Mouse (Mus musculus) NIH3T3 (cell line): Measurements from ENCODE around the gene Fblim1.
A peak's percentile ranks its signal among the peaks of the same experiment; 100 is the strongest.

Experiments used
- DNase-seq: peaks from one replicate; pipeline ENCODE4 v3.0.0-alpha.2; 2012; ENCODE audit warnings: low read depth

The Fblim1 gene

DNA sequence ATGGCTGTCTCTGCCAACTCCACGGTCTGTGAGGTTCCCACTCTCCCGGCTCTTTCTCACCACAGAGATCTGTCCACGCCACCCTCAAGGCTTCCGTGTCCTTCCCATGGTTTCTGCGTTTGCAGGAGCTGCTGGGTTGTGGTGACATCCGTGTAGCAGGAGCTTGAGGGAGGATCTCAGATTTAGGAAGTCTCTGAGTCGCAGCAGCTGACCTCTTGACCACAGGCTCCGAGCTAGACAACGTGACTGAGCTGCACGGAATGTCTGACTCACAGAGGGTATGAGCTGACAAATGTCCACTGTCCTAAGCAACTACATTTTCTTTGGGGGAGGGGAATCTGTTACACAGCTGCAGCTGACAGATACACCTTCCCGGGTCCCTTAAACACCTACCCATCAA, at the start of gene Fblim1:
Gene Fblim1 (minus strand): TSS at position 236 of the 400 bp plus-strand sequence.
- DNase-seq = peak; percentile 52

DNA sequence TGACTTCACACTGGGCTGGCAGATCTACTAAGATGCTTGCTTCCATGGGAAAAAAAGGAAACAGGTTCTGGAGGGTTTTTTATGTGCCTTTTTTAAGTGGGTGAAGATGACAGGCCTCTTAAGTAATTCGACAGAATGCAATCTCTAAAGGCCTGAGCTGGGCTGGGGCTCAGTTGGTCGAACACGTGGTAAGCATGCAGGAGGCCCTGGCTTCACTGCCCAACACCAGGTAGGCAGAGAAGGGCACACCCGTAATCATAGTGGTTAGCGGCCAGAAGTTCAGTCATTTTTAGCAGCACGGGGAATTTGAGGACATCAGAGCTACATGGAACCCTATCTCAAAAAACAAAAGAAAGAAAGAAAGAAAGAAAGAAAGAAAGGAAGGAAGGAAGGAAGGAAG, 48.6 kb upstream of the Fblim1 start:
- no peak for DNase-seq

DNA sequence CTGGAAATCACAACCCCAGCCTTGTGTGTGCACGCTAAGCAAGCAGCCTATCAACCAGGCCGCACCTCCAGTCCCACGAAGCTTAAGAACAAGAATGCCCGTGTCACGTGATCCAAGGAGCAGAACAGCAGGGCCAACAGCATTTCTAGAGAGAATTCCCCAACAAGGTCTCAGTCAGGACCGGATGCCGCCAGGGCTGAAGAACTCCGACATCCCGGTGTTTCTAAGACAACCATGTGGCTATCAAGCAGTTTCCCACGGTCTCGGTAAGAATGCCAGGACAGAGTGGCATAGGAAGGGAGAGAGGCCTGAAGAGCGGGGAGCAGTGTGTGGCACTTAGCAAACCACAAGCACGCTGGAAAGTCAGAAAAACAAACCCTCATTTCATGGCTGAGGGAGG, 47.9 kb upstream of the Fblim1 start:
- no peak for DNase-seq

DNA sequence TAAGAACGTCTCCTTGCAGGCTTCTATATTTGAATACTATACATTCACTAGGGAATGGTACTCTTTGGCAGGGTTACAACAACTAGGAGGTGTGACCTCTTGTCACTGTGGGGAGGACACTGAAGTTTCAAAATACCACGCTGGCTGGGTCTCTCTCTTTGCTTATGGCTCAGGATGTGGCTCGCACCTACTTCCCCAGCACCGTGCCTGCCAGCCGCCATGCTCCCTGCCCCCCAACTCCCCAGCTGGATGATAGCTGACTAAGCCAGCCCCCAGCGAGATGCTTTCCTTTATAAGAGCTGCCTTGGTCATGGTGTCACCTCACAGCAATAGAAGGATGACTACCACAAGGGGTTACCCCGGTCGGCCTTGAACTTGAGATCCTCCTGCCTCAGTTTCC, 47.1 kb upstream of the Fblim1 start:
- DNase-seq = no peak

DNA sequence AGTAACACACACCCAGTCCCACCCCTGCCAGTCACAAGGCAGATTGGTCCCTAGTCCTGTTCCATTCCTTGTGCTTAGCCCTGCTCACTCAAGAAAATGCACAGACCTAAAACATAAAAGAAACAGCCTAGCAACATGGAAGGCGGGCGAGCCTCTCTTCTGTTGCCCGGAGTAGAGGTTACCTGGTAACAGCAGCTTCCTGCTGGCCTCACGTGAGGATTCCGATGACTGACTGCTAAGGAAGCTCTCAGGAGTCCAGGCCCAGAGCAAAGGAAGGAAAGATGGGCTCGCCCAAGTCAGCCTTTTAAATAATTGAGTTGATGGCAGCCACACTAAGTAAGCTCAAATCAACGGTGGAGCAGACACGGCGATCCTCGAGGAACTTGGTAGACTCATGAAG, 46.0 kb upstream of the Fblim1 start:
- no peak for DNase-seq

DNA sequence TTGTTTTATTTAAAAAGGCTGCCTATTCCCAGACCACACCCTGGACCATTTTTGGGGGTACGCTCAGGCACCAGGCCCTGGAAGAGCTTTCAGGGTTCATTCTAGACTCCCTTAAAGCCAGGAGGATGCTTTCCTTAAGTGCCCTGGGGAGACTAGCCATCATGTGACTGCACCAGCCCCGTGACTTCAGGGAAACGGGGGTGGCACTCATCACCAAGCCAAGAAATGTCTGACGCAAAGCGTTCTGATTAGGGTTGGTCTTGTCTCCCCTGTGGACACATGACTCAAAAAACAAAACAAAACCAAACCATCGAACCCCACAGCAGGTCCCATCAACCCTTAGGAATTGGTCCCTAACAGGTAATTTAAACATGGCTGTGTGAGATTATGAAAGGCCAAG, 45.4 kb upstream of the Fblim1 start:
- no peak for DNase-seq

DNA sequence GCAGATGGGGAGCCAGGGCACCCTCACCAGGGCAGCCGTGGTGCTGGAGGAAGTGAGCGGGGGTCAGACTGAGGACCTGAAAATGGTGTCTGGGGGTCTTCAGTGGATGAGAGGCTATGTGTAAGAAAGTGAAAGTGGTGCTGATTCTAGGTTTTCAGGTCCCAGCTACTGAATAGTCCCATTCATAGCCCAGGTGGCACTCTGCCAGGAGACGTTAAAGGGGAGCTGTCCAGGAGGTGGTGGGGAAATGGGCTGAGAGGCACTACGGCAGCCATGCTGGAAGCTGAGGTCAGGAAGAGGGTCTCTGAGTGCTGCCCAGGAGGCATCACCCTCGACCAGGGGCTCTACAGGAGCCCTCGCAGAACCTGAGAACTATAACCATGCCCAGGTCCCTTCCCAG, 43.3 kb upstream of the Fblim1 start:
- DNase-seq = peak; percentile 49

DNA sequence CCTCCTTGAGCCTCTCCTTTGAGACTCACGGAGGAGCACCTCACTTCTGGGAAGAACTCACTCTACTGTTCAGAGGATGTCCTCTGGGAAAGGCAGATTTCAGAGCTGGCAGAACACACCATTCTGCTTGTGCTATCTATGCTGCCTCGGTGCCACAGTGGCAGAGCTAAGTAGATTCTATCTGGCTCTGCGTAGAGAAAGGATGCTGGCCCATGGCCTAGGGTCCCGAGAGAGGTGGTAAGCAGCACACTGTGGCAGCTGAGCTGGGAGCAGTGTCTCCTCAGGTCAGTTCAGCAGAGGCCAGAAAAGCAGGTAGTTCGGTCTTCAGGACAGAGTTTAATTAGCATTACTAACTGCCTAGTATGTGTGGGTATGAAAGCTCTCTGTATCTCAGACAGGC, 42.4 kb upstream of the Fblim1 start:
- DNase-seq = no peak

DNA sequence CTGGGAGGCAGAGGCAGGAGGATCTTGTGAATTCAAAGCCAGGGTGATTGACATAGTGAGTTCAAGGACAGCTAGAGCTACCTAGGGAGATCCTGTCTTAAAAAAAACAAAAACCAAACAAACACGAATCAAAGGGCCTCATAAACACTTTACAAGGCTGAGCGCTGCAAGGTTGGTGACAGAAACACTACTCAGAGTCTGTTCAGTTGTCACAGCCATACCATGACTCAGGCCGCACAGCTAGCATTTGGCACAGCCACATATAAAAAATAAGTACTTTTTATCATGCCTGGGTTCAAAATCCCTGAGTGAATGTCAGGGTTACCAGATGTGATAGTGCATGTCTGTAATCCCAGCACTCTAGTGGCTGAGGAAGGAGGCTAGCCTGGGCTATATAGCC, 41.3 kb upstream of the Fblim1 start:
- DNase-seq = no peak

DNA sequence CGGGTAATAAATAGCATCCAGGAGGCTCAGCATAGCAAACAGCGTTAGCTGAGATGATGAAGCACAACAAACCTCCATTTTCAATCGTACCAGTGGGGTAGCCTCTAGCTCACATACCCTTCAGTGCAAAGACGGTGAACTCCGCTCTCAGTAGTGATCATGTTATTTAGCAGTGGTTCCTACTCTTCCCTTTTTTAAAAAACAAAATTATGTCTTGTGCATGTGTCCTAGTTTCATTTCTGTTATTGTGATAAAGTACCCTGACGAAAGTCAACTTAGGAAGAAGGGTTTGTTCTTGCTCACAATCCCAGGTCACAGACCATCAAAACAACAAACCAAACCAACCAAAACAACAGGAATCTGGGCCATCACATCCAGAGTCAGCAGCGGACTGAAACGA, 40.1 kb upstream of the Fblim1 start:
- no peak for DNase-seq

DNA sequence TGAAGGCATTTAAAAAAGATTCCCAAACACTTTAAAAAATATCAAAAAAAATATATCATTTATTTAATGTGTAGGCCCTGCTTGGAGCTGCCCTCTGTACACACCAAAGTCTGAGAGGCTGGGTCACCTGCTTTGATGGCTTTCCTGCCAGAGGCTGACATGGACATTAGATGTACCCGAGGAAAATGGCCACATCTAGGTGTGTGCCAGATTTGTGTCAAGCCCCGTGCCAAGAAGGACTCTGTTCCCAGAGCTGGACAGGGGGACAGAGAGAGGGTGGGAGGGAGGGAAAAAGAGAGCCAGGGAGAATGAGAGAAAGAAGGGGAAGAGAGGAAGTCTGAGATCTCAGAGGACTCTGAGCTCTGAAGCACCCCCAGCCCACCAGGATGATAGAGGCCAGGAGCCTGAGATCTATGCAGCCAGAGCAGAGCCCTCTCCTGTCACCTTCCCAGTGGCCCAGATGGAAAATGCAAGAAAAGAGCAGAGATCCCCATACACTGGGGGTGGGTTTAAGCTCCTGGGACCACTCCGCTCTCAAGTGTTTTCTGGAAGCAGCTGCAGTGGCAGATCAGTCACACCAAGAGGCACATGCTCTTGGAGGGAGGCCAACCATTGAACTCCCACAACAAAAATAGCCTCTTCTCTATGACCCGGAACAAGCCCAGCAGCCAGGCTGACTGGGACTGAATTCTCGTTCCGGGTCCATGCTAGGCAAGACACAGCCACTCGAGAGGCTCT, 37.4 kb upstream of the Fblim1 start:
- DNase-seq = peak; percentile 59

DNA sequence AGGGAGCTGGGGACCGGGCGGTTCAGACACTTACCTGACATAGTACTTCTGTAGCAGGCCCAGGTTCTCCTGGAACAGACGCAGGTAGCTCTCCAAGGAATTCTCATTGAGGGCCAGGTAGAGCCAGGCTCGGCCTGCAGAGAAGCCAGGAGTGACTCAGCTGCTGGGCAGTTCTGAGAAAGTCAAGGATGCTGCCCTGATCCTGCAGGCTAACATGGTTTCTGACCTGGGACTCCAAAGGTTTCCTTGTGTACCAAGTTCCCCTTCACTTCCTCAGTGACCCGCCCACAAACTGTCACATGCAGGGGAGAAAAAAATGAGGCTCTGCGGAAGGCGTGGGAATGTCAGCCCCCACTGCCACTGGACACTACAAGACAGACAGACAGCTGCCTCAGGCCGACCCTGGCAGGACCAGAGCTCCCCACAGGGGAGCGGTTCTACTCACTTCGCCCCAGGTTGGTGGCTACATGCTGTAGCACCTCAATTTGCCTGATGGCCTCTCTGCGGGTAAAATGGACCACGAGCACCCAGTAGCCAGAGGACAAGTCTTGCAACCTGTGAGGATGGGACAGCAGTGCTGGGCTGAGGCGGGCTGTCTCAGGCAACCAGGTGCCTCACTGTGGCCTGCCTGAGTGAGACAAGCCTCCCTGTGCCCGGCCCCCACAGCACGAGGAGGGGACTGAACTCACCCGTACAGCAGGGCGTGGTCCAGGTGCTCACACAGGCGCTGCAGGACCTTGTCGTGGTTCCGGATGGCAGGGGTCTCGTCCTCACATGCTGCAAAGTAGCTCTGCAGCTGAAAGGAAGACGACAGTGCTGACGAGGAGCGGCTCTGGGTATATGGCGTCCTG, 36.3 kb upstream of the Fblim1 start:
- no peak for DNase-seq

DNA sequence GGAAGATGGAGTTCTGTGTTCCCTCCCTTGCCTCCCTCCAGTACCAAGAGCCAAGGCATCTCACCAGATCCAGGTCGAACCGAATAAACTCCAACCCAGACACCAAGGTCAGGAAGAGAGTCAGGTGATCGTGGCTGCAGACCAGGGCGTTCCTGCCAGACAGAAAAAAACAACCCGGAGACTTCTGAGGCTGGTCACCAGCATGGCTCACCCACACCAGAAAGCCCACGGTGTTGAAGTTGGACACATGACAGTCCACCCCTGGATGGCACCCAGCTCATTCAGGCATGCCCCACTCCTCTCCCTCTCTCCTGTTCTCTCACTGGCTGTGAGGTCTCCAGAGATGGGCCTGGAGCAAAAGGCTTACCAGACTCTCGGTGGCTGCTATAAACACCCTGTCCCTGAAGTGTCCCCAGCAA, 35.5 kb upstream of the Fblim1 start:
- no peak for DNase-seq

DNA sequence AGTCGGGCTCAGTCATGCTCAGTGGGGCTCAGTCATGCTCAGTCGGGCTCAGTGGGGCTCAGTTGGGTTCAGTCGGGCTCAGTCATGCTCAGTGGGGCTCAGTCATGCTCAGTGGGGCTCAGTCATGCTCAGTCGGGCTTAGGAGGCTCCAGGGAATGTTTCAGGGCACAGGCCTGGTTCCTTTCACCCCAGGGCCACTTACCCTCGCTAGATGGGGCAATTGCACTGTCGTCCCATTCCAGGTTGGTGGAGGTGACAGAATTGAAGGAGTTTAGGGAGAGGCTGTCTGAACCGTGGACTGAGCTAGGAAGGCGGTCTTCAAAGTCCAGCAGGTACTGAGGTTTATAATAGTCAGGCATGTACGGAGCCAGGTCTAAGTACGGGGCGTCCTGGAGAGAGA, 33.6 kb upstream of the Fblim1 start:
- DNase-seq = no peak

DNA sequence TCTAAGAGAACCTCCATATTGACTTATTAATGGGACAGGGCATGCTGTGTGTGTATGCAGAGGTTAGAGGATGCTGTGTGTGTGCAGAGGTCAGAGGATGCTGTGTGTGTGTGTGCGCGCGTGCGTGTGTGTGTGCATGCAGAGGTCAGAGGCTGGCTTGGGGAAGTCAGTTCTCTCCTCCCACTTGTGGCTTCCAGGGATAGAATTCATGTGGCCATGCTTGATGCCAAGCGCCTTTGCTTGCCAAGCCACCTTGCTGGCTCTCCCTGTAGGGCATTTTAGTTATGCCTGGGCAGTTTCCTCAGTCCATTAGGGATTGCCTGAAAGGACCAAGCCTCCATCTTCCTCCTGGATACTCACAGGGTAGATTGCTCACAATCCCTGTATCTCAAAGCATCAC, 30.8 kb upstream of the Fblim1 start:
- no peak for DNase-seq

DNA sequence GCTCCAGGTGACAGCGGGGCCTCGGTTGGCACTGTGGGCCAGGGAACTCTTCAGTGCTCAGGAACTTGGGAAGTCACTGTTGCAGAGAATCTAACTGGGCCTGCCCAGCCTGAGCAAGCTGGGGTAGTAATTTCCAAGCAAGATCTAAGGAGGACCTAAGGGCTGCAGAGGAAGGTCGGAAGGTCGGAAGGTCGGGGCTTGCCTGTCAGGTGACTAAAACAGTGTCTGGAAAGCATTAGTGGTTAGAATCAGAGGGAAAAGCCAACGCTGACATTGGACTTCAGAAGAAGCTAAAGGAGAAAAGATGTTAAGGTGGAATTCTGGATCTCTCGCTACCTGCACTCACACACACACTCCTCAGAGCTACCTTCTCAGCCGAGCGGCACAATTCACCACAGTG, 30.1 kb upstream of the Fblim1 start:
- DNase-seq = no peak

DNA sequence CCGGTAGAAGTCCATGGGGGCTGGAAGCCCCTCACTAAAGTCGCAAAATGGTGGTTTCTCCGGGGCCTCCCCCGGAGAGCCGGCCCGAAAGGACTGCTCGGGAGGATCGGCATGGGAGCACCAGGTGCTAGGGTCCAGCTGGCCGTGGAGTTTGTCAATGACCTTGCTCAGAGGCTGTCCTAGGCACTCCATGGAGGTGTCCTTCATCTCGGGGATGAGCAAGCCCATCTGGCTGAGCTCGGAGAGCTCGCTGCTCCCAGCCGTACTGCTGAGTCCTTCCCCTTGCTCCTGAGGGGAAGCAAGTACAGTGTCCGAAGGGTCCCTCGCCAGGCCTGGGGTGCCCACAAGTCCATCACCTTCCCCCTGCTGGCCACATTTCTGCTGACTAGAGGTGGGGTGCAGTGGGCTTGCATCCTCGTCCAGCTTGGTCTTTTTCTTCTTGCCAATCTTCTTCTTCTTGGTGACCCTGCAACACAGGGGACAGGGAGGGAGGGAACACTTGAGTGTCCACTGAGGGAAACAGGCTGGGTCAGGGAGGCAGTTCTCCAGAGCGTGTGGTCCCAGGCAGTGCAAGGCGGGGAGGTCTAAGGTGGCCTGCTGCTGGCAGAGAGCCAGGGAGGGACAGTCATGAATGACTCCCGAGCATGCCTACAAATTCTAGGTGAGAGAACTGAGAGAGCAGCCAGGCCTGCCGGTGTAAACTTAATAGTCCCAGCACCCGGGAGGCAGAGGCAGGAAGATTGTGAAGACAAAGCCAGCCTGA, 26.4 kb upstream of the Fblim1 start:
- no peak for DNase-seq

DNA sequence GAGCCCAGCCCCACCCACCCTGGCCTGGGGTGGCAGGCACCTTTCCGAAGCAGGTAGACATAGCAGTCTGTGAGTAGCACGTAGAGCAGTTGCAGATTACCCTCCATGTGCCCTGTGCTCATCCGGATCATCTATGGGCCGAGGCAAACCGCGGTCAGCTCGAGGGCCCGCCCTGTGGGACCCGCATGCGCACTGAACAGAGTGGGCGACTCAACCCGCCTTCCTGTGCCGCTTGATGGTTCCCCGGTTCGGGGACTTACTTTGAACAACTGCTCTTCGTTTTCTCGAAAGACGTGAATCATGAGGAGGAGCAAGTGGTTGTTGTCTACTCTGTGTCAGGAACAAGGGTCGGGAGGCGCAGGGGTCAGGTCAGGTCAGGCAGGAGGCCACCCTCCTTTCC, 25.4 kb upstream of the Fblim1 start:
- no peak for DNase-seq

DNA sequence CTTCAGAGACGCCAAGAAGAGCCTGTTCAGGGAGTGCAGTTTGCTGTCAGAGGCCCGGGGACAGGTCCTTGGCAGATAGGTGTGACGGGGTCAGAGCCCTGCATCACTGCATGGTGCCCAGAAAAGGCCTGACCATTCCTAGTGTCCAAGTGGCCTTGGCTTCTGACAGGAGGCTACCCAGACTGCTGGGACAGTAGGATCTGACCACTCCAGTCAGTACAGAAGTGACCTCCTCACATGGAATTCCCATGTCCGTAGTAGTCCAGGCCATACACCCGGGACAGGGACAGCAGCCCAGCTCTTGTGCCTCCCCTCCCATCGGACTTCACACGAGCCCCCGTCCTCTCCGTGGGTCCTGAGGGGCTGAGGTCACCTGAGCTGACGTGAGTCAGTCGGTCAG, 24.1 kb upstream of the Fblim1 start:
- no peak for DNase-seq

DNA sequence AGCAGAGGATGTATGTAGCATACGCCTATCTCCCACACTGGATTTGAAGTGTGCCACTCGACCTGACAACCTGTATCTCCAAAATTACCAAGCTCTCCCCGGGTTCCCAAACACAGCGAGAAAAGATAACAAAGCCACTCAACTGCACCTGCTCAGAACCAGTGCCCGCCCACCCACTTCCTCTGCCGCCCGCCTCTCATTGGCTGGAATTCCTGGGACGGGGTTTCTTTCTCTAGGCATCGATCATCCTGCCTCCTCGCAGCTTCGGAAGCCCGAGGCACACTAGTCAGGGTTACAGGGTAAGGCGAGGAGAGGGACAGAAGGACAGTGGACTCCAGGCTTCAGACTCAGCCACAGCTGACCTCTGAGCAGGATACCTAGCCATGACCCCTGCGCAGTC, 22.8 kb upstream of the Fblim1 start:
- DNase-seq = no peak

DNA sequence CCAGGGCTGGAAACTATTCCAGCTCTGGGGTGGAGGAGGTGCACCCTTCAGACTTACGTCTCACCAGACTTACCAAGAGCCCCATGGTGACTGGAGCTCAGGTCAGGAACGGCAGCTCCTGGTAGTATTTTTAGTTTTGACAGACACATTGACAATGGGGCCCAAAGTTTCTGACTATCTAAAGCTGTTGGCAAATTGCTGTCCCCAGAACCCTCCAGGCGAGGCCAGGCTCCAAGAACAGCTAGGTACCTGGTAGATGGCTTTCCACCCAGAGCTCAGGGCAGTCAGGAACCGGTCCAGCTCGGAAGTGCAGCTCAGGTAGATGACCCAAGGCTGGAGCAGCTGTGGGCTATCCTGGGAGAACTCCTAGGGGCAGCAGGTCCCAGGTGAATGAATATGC, 21.6 kb upstream of the Fblim1 start:
- no peak for DNase-seq

DNA sequence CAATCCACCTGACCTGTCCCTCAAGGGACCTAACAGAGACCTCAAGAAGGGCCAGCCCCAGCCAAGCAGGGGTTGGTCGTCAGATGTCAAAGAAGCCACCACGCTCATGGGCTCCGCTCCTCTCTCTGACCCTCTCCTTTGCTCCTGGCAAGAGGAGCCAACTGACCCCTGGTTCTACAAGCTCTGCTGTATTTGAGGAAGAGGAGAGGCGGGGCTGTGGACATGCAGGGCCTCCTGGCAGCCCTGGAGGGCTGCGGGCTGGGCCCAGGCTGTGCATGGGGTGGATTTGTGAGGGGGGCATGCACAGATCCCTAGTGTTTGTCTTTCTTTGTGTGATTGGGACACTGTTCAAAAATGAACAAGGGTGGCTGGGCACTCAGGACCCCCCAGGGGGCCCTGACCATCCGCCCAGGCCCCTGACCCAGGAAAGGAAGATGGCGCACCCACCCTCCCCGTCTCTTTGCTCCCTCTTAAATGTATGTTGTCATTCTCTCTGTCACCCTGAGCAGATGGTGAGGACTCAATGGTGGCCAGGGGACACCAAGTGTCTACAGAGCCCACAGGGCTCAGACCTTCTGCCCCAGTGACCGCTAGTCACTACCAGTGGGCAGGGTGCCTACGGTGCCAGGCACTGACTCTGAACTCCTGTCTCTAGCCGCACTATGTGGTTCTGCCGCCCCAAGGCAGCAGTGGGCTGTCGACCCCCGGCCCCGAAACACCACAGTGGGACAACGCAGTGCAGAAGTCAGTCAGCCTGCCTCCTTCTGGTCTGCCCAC, 20.1 kb upstream of the Fblim1 start:
- no peak for DNase-seq
